Mouse (Mus musculus) MEL (cell line): ENCODE results near the gene Prkg2. TPM values are rescaled to one million over a fixed set of nuclear protein-coding genes. Genes with fewer than 3 reads are reported as not detected.

ENCODE experiments used
- DNase-seq: peaks from one replicate; pipeline ENCODE4 v3.0.0; 2011; ENCODE audit warnings: low read depth, low spot score
- H3K27ac ChIP-seq: 2 replicates; pipeline ENCODE4 v1.5.1; 2012; ENCODE audit warnings: low read depth, mild to moderate bottlenecking, control low read depth, low read length, moderate library complexity; ENCODE audit not compliant: control insufficient read depth
- H3K27me3 ChIP-seq, 2 experiments: fragments of 150-350 bp in 1 of 2; sonication (generic) in 1 of 2; 2 replicates each; pipeline ENCODE4 v1.6.1; 2012; ENCODE audit warnings: low read length in 2 of 2, mild to moderate bottlenecking in 2 of 2, improper control_type of control experiment in 1 of 2, moderate library complexity in 1 of 2; ENCODE audit not compliant: insufficient read depth in 2 of 2, control insufficient read depth in 1 of 2
- H3K36me3 ChIP-seq, 2 experiments: 2 replicates each; pipeline ENCODE4 v1.6.1; 2012 to 2014; ENCODE audit warnings: low read length in 2 of 2, improper control_type of control experiment in 1 of 2, inconsistent platforms in 1 of 2, mild to moderate bottlenecking in 1 of 2; ENCODE audit not compliant: insufficient read depth in 2 of 2, control insufficient read depth in 1 of 2
- H3K4me1 ChIP-seq, 2 experiments: fragments of 150-350 bp in 1 of 2; sonication (generic) in 1 of 2; 2 replicates each; pipeline ENCODE4 v1.6.1; 2012; ENCODE audit warnings: low read length in 2 of 2, improper control_type of control experiment in 1 of 2, mild to moderate bottlenecking in 1 of 2; ENCODE audit not compliant: insufficient read depth in 2 of 2, control insufficient read depth in 1 of 2
- H3K4me3 ChIP-seq, 2 experiments: fragments of 150-350 bp in 1 of 2; sonication (generic) in 1 of 2; 2 replicates each; pipeline ENCODE4 v1.5.1; 2012; ENCODE audit warnings: low read depth in 2 of 2, low read length in 2 of 2, mild to moderate bottlenecking in 2 of 2, moderate library complexity in 2 of 2, control low read depth in 1 of 2, improper control_type of control experiment in 1 of 2; ENCODE audit not compliant: control insufficient read depth in 1 of 2, insufficient read depth in 1 of 2
- H3K79me2 ChIP-seq: 2 replicates; pipeline ENCODE4 v1.6.1; 2012; ENCODE audit warnings: mild to moderate bottlenecking, low read length, moderate library complexity; ENCODE audit not compliant: control insufficient read depth, poor library complexity, insufficient read depth
- H3K9ac ChIP-seq: 2 replicates; pipeline ENCODE4 v1.6.1; 2012; ENCODE audit warnings: low read depth, mild to moderate bottlenecking, control low read depth, low read length, moderate library complexity; ENCODE audit not compliant: control insufficient read depth, poor library complexity, severe bottlenecking
- H3K9me3 ChIP-seq: fragments of 150-350 bp; sonication (generic); replicated peaks from 2 replicates; pipeline ENCODE4 v1.6.1; 2012; ENCODE audit warnings: mild to moderate bottlenecking, low read length, improper control_type of control experiment, moderate library complexity; ENCODE audit not compliant: insufficient read depth
- MAX ChIP-seq: IDR thresholded peaks from 2 replicates; pipeline ENCODE4 v1.6.1; 2011; ENCODE audit warnings: low read length, improper control_type of control experiment
- MYC ChIP-seq: IDR thresholded peaks from 2 replicates; pipeline ENCODE4 v1.6.1; 2011; ENCODE audit warnings: low read depth, mild to moderate bottlenecking, low read length, improper control_type of control experiment, moderate library complexity
- POLR2A ChIP-seq, 2 experiments: IDR thresholded peaks; 2 replicates each; pipeline ENCODE4 v1.6.1; 2011 to 2012; ENCODE audit warnings: low read length in 2 of 2, mild to moderate bottlenecking in 2 of 2, control low read depth in 1 of 2, improper control_type of control experiment in 1 of 2, low read depth in 1 of 2, moderate library complexity in 1 of 2; ENCODE audit not compliant: control insufficient read depth in 1 of 2, insufficient read depth in 1 of 2, poor library complexity in 1 of 2
- RCOR1 ChIP-seq: IDR thresholded peaks from 2 replicates; pipeline ENCODE4 v1.6.1; 2012; ENCODE audit warnings: low read depth, mild to moderate bottlenecking, inconsistent platforms, low read length, improper control_type of control experiment
- SMC3 ChIP-seq: IDR thresholded peaks from 2 replicates; pipeline ENCODE4 v1.6.1; 2011; ENCODE audit warnings: low read depth, low read length, improper control_type of control experiment
- TAL1 ChIP-seq: IDR thresholded peaks from 2 replicates; pipeline ENCODE4 v1.6.1; 2012; ENCODE audit warnings: mild to moderate bottlenecking, inconsistent platforms, low read length, moderate library complexity, mixed read lengths
- TBP ChIP-seq: IDR thresholded peaks from 2 replicates; pipeline ENCODE4 v1.8.0; 2011; ENCODE audit warnings: low read depth, low read length, improper control_type of control experiment
- USF1 ChIP-seq: IDR thresholded peaks from 2 replicates; pipeline ENCODE4 v1.6.1; 2014; ENCODE audit warnings: low read depth, mild to moderate bottlenecking, inconsistent platforms, low read length, improper control_type of control experiment, moderate library complexity
- ZC3H11A ChIP-seq: IDR thresholded peaks from 2 replicates; pipeline ENCODE4 v1.6.1; 2012; ENCODE audit warnings: low read depth, mild to moderate bottlenecking, inconsistent platforms, low read length, improper control_type of control experiment
- ZMIZ1 ChIP-seq: IDR thresholded peaks from 2 replicates; pipeline ENCODE4 v1.6.1; 2012; ENCODE audit warnings: low read depth, mild to moderate bottlenecking, inconsistent platforms, low read length, improper control_type of control experiment, moderate library complexity
- polyA plus RNA-seq, 2 experiments: library from polyadenylated mRNA; stranded (reverse) in 1 of 2; unstranded in 1 of 2; fragments of >175 nt in 1 of 2; fragments of >200 nt in 1 of 2; gene quantifications; 2 replicates each; pipeline versions ENCODE4 v1.2.1 to v1.2.4; 2012; ENCODE audit warnings: low replicate concordance in 2 of 2, low read depth in 1 of 2; ENCODE audit not compliant: insufficient read length in 2 of 2, insufficient read depth in 1 of 2, missing spikeins in 1 of 2
- total RNA-seq: library from RNA; depleted of rRNA; stranded (reverse); fragments of 300-350 nt; gene quantifications from 2 replicates; pipeline ENCODE4 v1.2.3, GENCODE M21; 2012; rRNA removed

Gene Prkg2
- total RNA-seq (not detected in 2 replicates), polyA plus RNA-seq (not detected)

DNA sequence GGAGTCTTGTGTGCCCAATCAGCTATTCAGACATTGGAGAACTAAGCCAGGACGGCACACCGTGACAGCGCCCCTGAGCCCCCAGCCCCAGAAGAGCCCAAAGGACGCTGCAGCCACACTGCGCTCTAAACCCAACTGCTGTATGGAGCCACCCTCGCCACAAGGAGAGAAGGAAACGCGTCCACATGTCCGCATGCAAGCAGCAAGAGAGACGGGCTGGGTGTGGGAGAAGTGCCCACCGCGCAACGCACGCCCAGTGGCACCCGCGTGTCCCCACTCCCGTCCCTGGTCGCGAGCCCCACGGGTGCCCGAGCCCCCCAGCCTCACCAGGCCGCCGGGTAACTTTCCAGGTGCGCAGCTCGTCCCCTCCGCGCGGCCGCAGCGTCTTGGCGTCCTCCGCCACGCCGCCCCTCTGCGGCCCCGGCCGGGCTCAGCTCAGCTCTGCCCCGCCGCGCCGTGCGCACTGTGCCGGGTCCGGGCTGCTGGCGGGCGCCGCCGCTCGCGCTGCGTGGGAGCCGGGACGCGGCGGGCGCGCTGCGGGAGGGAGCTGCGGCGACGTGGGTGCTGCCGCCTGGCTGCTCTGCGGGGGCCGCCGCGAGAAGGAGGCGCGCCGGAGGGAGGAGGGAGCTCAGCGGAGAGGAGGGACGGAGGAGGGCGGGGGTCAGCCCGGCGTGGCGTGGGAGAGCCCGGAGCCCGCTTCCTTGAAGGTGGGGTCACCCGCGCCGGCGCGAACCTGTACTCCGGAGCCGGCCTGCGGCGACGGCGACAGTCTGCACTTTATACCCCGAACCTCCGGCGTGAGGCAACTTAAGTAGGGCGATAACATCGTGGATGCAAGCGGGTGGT is at the start of gene Prkg2:
TSS of gene Prkg2 (minus strand) at position 756 of the 846 bp plus-strand sequence.
- Histone ChIP-seq H3K9me3 (no peaks in the 10 kb centered on the region), H3K79me2 (no peaks in the 10 kb centered on the region), H3K9ac (no peak within 1 kb of the TSS), H3K4me1 (no peaks in the 10 kb centered on the region), H3K4me3 (no peak within 1 kb of the TSS), H3K27ac (no peak within 1 kb of the TSS), H3K36me3 (no peaks in the 10 kb centered on the region), H3K27me3 (no peaks in the 10 kb centered on the region)
- no peak for DNase-seq
- TF ChIP-seq SMC3 (no peak), ZC3H11A (no peak)

DNA sequence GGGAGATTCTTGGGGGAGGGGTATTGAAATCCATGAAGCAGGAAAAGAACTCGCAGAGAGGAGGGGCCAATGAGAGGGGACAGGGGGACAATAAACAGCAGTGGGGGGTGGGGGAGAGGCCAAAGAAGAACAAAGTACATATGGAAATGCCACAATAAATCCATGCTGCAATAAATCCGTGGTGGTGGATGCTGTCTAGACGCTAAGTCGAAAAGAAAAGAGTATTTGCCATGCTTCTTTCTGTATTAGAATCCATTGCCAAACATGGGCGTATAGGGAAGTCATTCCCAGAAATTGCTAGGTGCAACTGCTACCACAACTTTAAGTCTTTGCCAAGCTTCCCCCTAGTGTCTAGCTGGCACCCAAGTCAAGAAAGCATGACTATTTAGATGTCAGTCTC is 46.8 kb upstream of the Prkg2 start:
- no peaks in the 10 kb centered on the region for H3K9me3 ChIP-seq
- no peaks in the 10 kb centered on the region for H3K27me3 ChIP-seq
- H3K4me1 ChIP-seq, result no peaks in the 10 kb centered on the region
- H3K79me2 ChIP-seq, result no peaks in the 10 kb centered on the region
- H3K9ac ChIP-seq, result no peak overlapping the region
- no peak overlapping the region for H3K4me3 ChIP-seq
- DNase-seq, result no peak
- no peak overlapping the region for H3K27ac ChIP-seq
- no peak for TF ChIP-seq TBP
- TF ChIP-seq, all 39 proteins: peak for 0
- H3K36me3 ChIP-seq, result no peaks in the 10 kb centered on the region

DNA sequence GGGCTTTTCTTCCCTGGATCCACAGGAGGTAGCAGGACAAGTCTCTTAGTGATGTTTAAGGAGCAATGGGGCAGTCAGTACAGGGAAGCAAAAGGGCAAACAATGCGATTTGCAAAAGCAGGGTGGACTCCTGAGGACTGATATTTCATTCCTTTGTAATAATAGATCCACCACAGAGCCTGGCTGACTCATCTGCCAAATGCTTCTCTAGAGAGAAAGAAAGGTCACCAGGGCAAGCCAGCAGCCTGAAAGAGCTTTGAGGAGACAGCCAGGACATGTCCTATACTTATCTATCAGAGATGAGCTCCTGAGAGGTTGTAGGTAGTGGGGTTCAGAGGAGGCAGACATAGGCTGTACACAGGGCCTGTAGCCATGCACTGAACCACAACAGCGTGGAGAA is 41.2 kb upstream of the Prkg2 start:
- no peak overlapping the region for H3K27ac ChIP-seq
- H3K79me2 ChIP-seq, result no peaks in the 10 kb centered on the region
- no peak for TF ChIP-seq RCOR1
- TF ChIP-seq MYC, result no peak
- no peak for TF ChIP-seq SMC3
- TF ChIP-seq ZMIZ1, result no peak
- no peak for TF ChIP-seq POLR2A (IDR thresholded peaks at IDR 0.05; ENCODE audit: control insufficient read depth in 1 of 2, insufficient read depth in 1 of 2, low read depth in 1 of 2, low read length in 2 of 2, poor library complexity in 1 of 2)
- TF ChIP-seq MAX, result no peak
- no peaks in the 10 kb centered on the region for H3K4me1 ChIP-seq
- H3K9ac ChIP-seq, result no peak overlapping the region
- H3K4me3 ChIP-seq, result no peak overlapping the region
- no peak for DNase-seq
- H3K9me3 ChIP-seq, result no peaks in the 10 kb centered on the region
- H3K27me3 ChIP-seq, result no peaks in the 10 kb centered on the region
- no peaks in the 10 kb centered on the region for H3K36me3 ChIP-seq

DNA sequence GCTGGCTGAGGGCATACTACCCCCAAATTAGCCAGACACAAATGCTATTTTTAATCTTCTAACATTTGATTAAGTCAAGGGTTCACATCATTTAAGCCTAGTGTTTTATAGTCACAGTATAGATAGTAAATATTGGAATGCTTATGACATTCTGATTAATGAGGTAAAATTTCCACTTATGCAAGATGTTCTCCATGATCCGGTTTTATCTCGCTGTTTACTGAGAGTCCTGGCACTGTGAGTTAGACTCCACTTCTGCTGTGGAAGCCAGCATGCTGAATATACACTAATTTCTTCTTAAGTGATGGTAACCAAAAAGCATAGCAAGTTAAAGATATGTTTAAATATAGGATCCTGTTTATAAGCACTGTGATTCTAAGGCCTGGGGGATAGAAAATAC is 31.2 kb upstream of the Prkg2 start:
- TF ChIP-seq USF1 (no peak), ZC3H11A (no peak), TAL1 (no peak)
- no peak overlapping the region for H3K9ac ChIP-seq
- H3K4me1 ChIP-seq, result no peaks in the 10 kb centered on the region
- no peaks in the 10 kb centered on the region for H3K9me3 ChIP-seq
- no peaks in the 10 kb centered on the region for H3K27me3 ChIP-seq
- H3K27ac ChIP-seq, result no peak overlapping the region
- DNase-seq, result no peak
- no peaks in the 10 kb centered on the region for H3K36me3 ChIP-seq
- H3K79me2 ChIP-seq, result no peaks in the 10 kb centered on the region
- no peak overlapping the region for H3K4me3 ChIP-seq
